Mouse (Mus musculus): ENCODE data around the gene Rassf3. TPM values are rescaled to one million over a fixed set of nuclear protein-coding genes. Genes with fewer than 3 reads are reported as not detected.
A peak's percentile ranks its signal among the peaks of the same experiment; 100 is the strongest.

Gene Rassf3
- total and polyA plus RNA-seq, 2 experiments from 2014 or later: 3.0 to 5.8 TPM

DNA sequence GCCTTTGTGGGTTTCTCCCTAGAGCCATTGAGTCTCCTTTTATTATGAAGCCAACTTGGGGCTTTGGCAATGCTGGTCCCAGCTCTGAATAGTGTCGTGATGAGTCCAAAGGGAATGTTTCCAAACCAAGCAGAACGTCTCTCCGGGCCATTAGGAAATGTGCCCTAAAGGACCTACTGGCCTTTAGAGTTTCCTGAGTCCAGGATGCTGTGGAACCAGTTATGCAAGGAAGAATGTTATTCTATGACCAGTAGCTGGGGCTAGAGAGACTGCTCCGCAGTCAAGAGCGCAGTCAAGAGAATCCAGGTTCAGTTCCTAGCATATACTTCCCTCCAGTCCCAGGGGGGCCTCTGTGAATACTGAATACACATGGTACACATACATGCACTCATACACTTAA lies 23.9 kb upstream of the Rassf3 start:
- 72% methylated on average over 5 of the region's 5 CpGs for WGBS
- no peak for ATAC-seq (ENCODE audit: low FRiP score)
- no peaks in the 10 kb centered on the region for H3K4me1 ChIP-seq (ENCODE audit: insufficient read depth, low read length)
- no peak overlapping the region for H3K4me3 ChIP-seq (ENCODE audit: low read depth, low read length)
- H3K27me3 ChIP-seq (ENCODE audit: insufficient read depth, low read length): no peaks in the 10 kb centered on the region
- H3K9ac ChIP-seq (replicated peaks; ENCODE audit: low read length, poor library complexity, severe bottlenecking): no peak overlapping the region
- H3K36me3 ChIP-seq (ENCODE audit: insufficient read depth, low read length): no peaks in the 10 kb centered on the region
- H3K9me3 ChIP-seq (ENCODE audit: low read length): no peaks in the 10 kb centered on the region
- H3K27ac ChIP-seq (ENCODE audit: low read depth, low read length): no peak overlapping the region
- no peak for DNase-seq (ENCODE audit: low spot score)
- H3K4me2 ChIP-seq (ENCODE audit: low read depth, low read length, poor library complexity, severe bottlenecking): no peak overlapping the region
- TF ChIP-seq CTCF (IDR thresholded peaks at IDR 0.05): peak; percentile 31

DNA sequence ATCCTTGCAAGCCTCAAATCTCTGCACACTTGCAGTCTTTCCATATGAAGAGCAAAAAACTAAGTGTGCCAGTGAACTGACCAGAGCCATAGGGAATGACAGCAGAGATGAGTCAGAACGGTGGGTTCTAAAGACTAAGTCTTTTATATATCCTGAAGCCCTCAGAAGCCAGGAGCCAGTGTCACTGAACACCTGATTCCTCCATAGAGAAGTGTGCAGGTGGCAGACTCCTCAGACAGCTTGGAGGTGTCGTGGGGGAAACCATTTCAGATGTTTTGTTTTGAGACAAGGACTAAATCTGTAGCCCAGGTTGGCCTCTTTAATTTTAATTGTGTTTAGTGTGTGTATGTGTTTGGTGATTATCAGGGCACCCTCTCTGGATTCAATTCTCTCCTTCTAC lies 22.9 kb upstream of the Rassf3 start:
- DNase-seq (ENCODE audit: low spot score) (no peak), ATAC-seq (ENCODE audit: low FRiP score) (no peak)
- Histone ChIP-seq H3K4me2 (ENCODE audit: low read depth, low read length, poor library complexity, severe bottlenecking) (no peak overlapping the region), H3K27ac (ENCODE audit: low read depth, low read length) (no peak overlapping the region), H3K9ac (replicated peaks; ENCODE audit: low read length, poor library complexity, severe bottlenecking) (no peak overlapping the region), H3K27me3 (ENCODE audit: insufficient read depth, low read length) (no peaks in the 10 kb centered on the region), H3K4me3 (ENCODE audit: low read depth, low read length) (no peak overlapping the region), H3K36me3 (ENCODE audit: insufficient read depth, low read length) (no peaks in the 10 kb centered on the region), H3K4me1 (ENCODE audit: insufficient read depth, low read length) (no peaks in the 10 kb centered on the region), H3K9me3 (ENCODE audit: low read length) (no peaks in the 10 kb centered on the region)
- TF ChIP-seq CTCF (IDR thresholded peaks at IDR 0.05): no peak
- WGBS: 72% methylated on average over 2 of the region's 2 CpGs

- no peak for DNase-seq (ENCODE audit: low spot score)
- WGBS: 72% methylated on average over 8 of the region's 8 CpGs
Observed at GRCm38 (mm10) chr10:121498481-121498904, 22.3 kb upstream of the Rassf3 start.

DNA sequence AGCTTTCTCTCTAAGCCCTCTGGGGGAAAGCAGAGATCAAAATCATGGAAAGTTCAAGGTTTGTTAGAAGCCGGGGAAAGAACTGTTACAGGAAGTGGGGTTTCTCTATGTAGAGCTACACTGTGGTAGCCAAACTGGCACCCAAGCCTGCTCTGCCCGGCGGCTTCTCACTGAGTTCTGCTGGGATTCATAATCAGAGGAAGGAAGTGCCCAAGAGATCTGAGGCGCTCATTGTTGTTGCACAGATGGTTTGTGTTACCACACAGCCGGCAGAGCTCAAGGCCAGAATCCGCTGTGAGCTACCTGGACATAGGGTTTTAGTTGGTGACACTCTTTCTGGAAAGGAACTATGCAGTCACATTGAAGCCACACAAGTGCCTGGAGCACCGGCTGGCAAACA lies 21.8 kb upstream of the Rassf3 start:
- no peak for DNase-seq (ENCODE audit: low spot score)
- H3K4me1 ChIP-seq (ENCODE audit: insufficient read depth, low read length): no peaks in the 10 kb centered on the region
- ATAC-seq (ENCODE audit: low FRiP score): no peak
- H3K36me3 ChIP-seq (ENCODE audit: insufficient read depth, low read length): no peaks in the 10 kb centered on the region
- H3K27me3 ChIP-seq (ENCODE audit: insufficient read depth, low read length): no peaks in the 10 kb centered on the region
- WGBS: 81% methylated on average over 7 of the region's 7 CpGs
- H3K4me2 ChIP-seq (ENCODE audit: low read depth, low read length, poor library complexity, severe bottlenecking): no peak overlapping the region
- no peak overlapping the region for H3K4me3 ChIP-seq (ENCODE audit: low read depth, low read length)
- no peak overlapping the region for H3K27ac ChIP-seq (ENCODE audit: low read depth, low read length)
- no peak overlapping the region for H3K9ac ChIP-seq (replicated peaks; ENCODE audit: low read length, poor library complexity, severe bottlenecking)
- H3K9me3 ChIP-seq (ENCODE audit: low read length): no peaks in the 10 kb centered on the region
- TF ChIP-seq CTCF (IDR thresholded peaks at IDR 0.05): no peak

More at GRCm38 (mm10) chr10:121498481-121498904, 22.3 kb upstream of the Rassf3 start:
- Histone ChIP-seq H3K4me2 (ENCODE audit: low read depth, low read length, poor library complexity, severe bottlenecking) (no peak overlapping the region), H3K27me3 (ENCODE audit: insufficient read depth, low read length) (no peaks in the 10 kb centered on the region), H3K27ac (ENCODE audit: low read depth, low read length) (no peak overlapping the region), H3K9me3 (ENCODE audit: low read length) (no peaks in the 10 kb centered on the region), H3K4me1 (ENCODE audit: insufficient read depth, low read length) (no peaks in the 10 kb centered on the region), H3K9ac (replicated peaks; ENCODE audit: low read length, poor library complexity, severe bottlenecking) (no peak overlapping the region), H3K36me3 (ENCODE audit: insufficient read depth, low read length) (no peaks in the 10 kb centered on the region), H3K4me3 (ENCODE audit: low read depth, low read length) (no peak overlapping the region)
- no peak for ATAC-seq (ENCODE audit: low FRiP score)
- no peak for TF ChIP-seq CTCF (IDR thresholded peaks at IDR 0.05)

GRCm38 (mm10) chr10:121496616-121497015 lies 20.5 kb upstream of the Rassf3 start:
- Histone ChIP-seq H3K4me3 (ENCODE audit: low read depth, low read length) (no peak overlapping the region), H3K9me3 (ENCODE audit: low read length) (no peaks in the 10 kb centered on the region), H3K9ac (replicated peaks; ENCODE audit: low read length, poor library complexity, severe bottlenecking) (no peak overlapping the region), H3K36me3 (ENCODE audit: insufficient read depth, low read length) (no peaks in the 10 kb centered on the region), H3K4me2 (ENCODE audit: low read depth, low read length, poor library complexity, severe bottlenecking) (no peak overlapping the region), H3K4me1 (ENCODE audit: insufficient read depth, low read length) (no peaks in the 10 kb centered on the region), H3K27ac (ENCODE audit: low read depth, low read length) (no peak overlapping the region), H3K27me3 (ENCODE audit: insufficient read depth, low read length) (no peaks in the 10 kb centered on the region)
- DNase-seq (ENCODE audit: low spot score) (no peak), ATAC-seq (ENCODE audit: low FRiP score) (no peak)
- 73% methylated on average over 7 of the region's 7 CpGs for WGBS
- TF ChIP-seq CTCF (IDR thresholded peaks at IDR 0.05): no peak

GRCm38 (mm10) chr10:121494163-121494425 lies 17.9 kb upstream of the Rassf3 start:
- H3K9ac ChIP-seq (replicated peaks; ENCODE audit: low read length, poor library complexity, severe bottlenecking): no peak overlapping the region
- ATAC-seq (ENCODE audit: low FRiP score) (no peak), DNase-seq (ENCODE audit: low spot score) (no peak)
- no peak overlapping the region for H3K4me3 ChIP-seq (ENCODE audit: low read depth, low read length)
- TF ChIP-seq CTCF (IDR thresholded peaks at IDR 0.05): no peak
- no peak overlapping the region for H3K4me2 ChIP-seq (ENCODE audit: low read depth, low read length, poor library complexity, severe bottlenecking)
- WGBS: 78% methylated on average over 2 of the region's 2 CpGs
- H3K4me1 ChIP-seq (ENCODE audit: insufficient read depth, low read length): no peaks in the 10 kb centered on the region
- no peak overlapping the region for H3K27ac ChIP-seq (ENCODE audit: low read depth, low read length)
- no peaks in the 10 kb centered on the region for H3K27me3 ChIP-seq (ENCODE audit: insufficient read depth, low read length)
- H3K9me3 ChIP-seq (ENCODE audit: low read length): no peaks in the 10 kb centered on the region
- no peaks in the 10 kb centered on the region for H3K36me3 ChIP-seq (ENCODE audit: insufficient read depth, low read length)

All from midbrain, postnatal 0 days (tissue).